In the genomic region with DNA sequence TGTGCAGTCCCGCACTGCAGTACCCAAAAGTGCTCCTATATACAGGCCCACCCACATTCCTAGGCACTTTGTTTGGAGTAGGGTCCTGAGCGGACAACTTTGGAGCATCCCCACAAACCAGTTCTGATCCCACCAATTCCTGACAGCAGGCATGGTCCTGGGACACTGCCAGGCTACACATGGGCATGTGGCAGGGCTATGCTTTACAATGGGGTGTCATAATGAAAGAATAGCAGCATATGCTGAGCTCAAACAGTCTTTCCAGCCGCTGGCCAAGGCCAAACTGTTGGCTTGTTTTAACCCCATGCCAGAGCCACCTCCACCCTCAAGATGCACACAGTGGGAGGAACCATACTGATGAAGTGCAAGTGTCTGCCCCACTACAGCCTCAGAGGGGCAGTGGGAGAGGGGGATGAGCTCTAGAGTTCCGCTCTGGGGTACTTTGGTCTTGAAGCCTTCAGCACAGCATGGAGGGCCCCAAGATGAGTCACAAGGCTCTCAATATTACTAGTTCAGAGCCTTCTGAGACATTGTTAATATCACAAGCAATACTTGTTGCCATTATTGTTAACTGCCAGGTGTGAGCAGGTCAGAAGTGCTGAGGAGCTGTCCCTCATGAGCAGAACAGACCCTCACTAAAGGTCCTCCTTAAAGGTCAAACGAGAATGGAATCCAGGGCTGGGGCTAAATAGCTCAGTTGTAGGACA, we compare ENCODE assay signal across 30 mouse cellular contexts. TPM values are rescaled to one million over a fixed set of nuclear protein-coding genes. Genes with fewer than 3 reads are reported as not detected.
"Had no signal": no experiment of that assay in that cellular context is flagged by ENCODE, and none has a peak within 500 bp of the region (broad histone marks: within the 10 kb centered on the region; RNA-seq: fewer than 3 reads in every experiment).

No protein-coding gene starts in this region.

- H3K4me2 ChIP-seq: heart, embryonic 13.5 days; heart, embryonic 15.5 days; hindbrain, embryonic 13.5 days; hindbrain, embryonic 15.5 days; kidney, embryonic 15.5 days; limb, embryonic 12.5 days; liver, embryonic 11.5 days; liver, embryonic 13.5 days; liver, embryonic 15.5 days had no signal

- H3K9me3 ChIP-seq: heart, embryonic 10.5 days; heart, embryonic 13.5 days; heart, embryonic 15.5 days; hindbrain, embryonic 13.5 days; hindbrain, embryonic 15.5 days; kidney, embryonic 15.5 days; limb, embryonic 10.5 days; limb, embryonic 12.5 days; liver, embryonic 13.5 days; liver, embryonic 15.5 days had no signal

- ATAC-seq: hindbrain, postnatal 0 days; intestine, embryonic 16.5 days had no signal

- H3K9ac ChIP-seq: heart, embryonic 13.5 days; heart, embryonic 15.5 days; hindbrain, embryonic 13.5 days; hindbrain, embryonic 15.5 days; kidney, embryonic 15.5 days; limb, embryonic 12.5 days; liver, embryonic 13.5 days; liver, embryonic 15.5 days had no signal

- H3K4me3 ChIP-seq: heart, embryonic 10.5 days; heart, embryonic 13.5 days; heart, embryonic 15.5 days; hindbrain, embryonic 13.5 days; hindbrain, embryonic 15.5 days; kidney, embryonic 15.5 days; layer of hippocampus, adult 2 months; left cerebral cortex, adult 2 months; limb, embryonic 10.5 days; limb, embryonic 12.5 days; liver, embryonic 13.5 days; liver, embryonic 15.5 days had no signal

- H3K27ac ChIP-seq: heart, embryonic 10.5 days; heart, embryonic 13.5 days; heart, embryonic 15.5 days; hindbrain, embryonic 13.5 days; hindbrain, embryonic 15.5 days; hindbrain, postnatal 0 days; kidney, embryonic 15.5 days; kidney, postnatal 0 days; layer of hippocampus, adult 2 months; left cerebral cortex, adult 2 months; limb, embryonic 10.5 days; limb, embryonic 12.5 days; liver, embryonic 13.5 days; liver, embryonic 15.5 days had no signal

- DNase-seq: gastrocnemius, postnatal 14 days; gastrocnemius, postnatal 36 days; heart, adult 18-20 months; heart, postnatal 14 days; heart, postnatal 36 days; kidney, adult 11 months; kidney, adult 2 months; kidney, adult 9 months; kidney, postnatal 14 days; kidney, postnatal 36 days; liver; liver, embryonic 13.5 days had no signal

- H3K36me3 ChIP-seq: heart, embryonic 10.5 days; heart, embryonic 13.5 days; heart, embryonic 15.5 days; hindbrain, embryonic 13.5 days; hindbrain, embryonic 15.5 days; kidney, embryonic 15.5 days; limb, embryonic 10.5 days; limb, embryonic 12.5 days; liver, embryonic 13.5 days; liver, embryonic 15.5 days had no signal

- H3K4me1 ChIP-seq: liver, embryonic 15.5 days had no signal

- H3K27me3 ChIP-seq: heart, embryonic 13.5 days; heart, embryonic 15.5 days; hindbrain, embryonic 13.5 days; hindbrain, embryonic 15.5 days; kidney, embryonic 15.5 days; limb, embryonic 12.5 days; liver, embryonic 13.5 days; liver, embryonic 15.5 days had no signal

RNA-seq across cellular contexts. Expression of gene Cabp7, which starts 29.9 kb away (rescaled TPM):
- total RNA-seq: heart, adult 18-20 months; heart, adult 8-10 months; heart, postnatal 14 days; heart, postnatal 36 days; hematopoietic stem cell, adult 5-6 weeks had no signal
- polyA plus RNA-seq: heart, embryonic 13.5 days; kidney, adult 2 months; large intestine, adult 2 months; liver, embryonic 13.5 days had no signal
